Mouse (Mus musculus): ENCODE measurements around the gene Ift81.

- no peak for TF ChIP-seq CTCF (IDR thresholded peaks at IDR 0.05; ENCODE audit: low read depth)
- no peak for TF ChIP-seq EP300 (IDR thresholded peaks at IDR 0.05; ENCODE audit: low read depth)
Observed at GRCm38 (mm10) chr5:122617718-122618117, 3.4 kb upstream of the Ift81 start.

All from heart, postnatal 0 days (tissue).